18 mouse cellular contexts compared by ENCODE assay signal in the genomic region with DNA sequence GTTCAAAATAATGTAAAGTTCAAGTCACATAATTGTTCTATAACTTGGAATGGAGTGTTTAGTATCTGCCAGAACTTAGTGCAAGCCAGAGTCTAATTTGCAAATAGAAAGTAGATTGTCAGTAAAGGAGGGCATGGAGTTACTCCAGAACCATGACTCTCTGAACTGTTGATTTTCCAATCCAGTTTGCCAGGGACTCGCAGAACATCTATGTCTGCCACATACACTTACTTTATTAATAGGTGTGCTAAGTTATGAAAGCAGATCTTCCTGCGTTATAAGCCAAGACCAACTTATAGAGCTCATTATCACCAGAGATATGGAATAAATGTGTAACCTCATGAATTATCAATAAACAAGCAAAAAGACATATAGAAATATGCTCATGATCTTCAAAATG.
A peak's percentile ranks its signal among the peaks of the same experiment; 100 is the strongest.
DNase-seq lines count a peak whose midpoint lies in the region.
"Had no signal": no experiment of that assay in that cellular context is flagged by ENCODE, and none has a peak within 500 bp of the region (broad histone marks: within the 10 kb centered on the region; RNA-seq: fewer than 3 reads in every experiment).

No protein-coding gene starts in this region.

- no peak overlapping the region for H3K27ac ChIP-seq in heart, embryonic 10.5 days
- H3K27ac ChIP-seq: forebrain, embryonic 13.5 days; forebrain, embryonic 15.5 days had no signal

- H3K27me3 ChIP-seq in heart, embryonic 10.5 days (ENCODE audit: insufficient read depth, poor library complexity, severe bottlenecking) = no peaks in the 10 kb centered on the region
- H3K27me3 ChIP-seq: CH12.LX; embryonic facial prominence, embryonic 12.5 days; forebrain, embryonic 13.5 days; forebrain, embryonic 15.5 days; Patski had no signal

- no peaks in the 10 kb centered on the region for H3K9me3 ChIP-seq in heart, embryonic 10.5 days
- H3K9me3 ChIP-seq: embryonic facial prominence, embryonic 10.5 days; embryonic facial prominence, embryonic 12.5 days; forebrain, embryonic 13.5 days; forebrain, embryonic 15.5 days; G1E had no signal

- H3K36me3 ChIP-seq in heart, embryonic 10.5 days = no peaks in the 10 kb centered on the region
- H3K36me3 ChIP-seq: embryonic facial prominence, embryonic 10.5 days; embryonic facial prominence, embryonic 12.5 days; forebrain, embryonic 15.5 days; G1E had no signal

- no peaks in the 10 kb centered on the region for H3K4me1 ChIP-seq in heart, embryonic 10.5 days
- H3K4me1 ChIP-seq: forebrain, embryonic 13.5 days had no signal

- 91% methylated on average over 2 of the region's 2 CpGs for WGBS in heart, embryonic 10.5 days

- DNase-seq in gastrocnemius, adult 18-20 months (ENCODE audit: low spot score) = peak; percentile 53
- DNase-seq in gastrocnemius, postnatal 10 days = no peak
- peak; percentile 31 for DNase-seq in heart, adult 11 months
- no peak for DNase-seq in heart, embryonic 10.5 days (ENCODE audit: low spot score)
- peak; percentile 59 for DNase-seq in skeletal muscle tissue, adult 2 months (ENCODE audit: low read depth, low spot score)
- DNase-seq: adrenal gland, adult 8-10 months; adrenal gland, postnatal 14 days; adrenal gland, postnatal 36 days; B cell, adult 2 months; cerebellum, adult 2 months; cerebellum, adult 9-10 months had no signal

- H3K4me3 ChIP-seq in heart, embryonic 10.5 days = no peak overlapping the region
- H3K4me3 ChIP-seq: embryonic facial prominence, embryonic 10.5 days; embryonic facial prominence, embryonic 12.5 days; forebrain, embryonic 13.5 days; forebrain, embryonic 15.5 days had no signal

Comparison
In these comparisons a context has a peak if more than half of its experiments do, and no peak if none do; other contexts are left out.
1. DNase-seq: peak in gastrocnemius, adult 18-20 months (single experiment), heart, adult 11 months (single experiment) and skeletal muscle tissue, adult 2 months (single experiment); none in gastrocnemius, postnatal 10 days (single experiment) and heart, embryonic 10.5 days (single experiment).